Mouse (Mus musculus) G1E (cell line): ENCODE results near the gene Syvn1.

Experiments
- CTCF ChIP-seq: IDR thresholded peaks from 2 replicates; pipeline ENCODE4 v1.5.1; 2012; ENCODE audit warnings: low read depth, low read length, inconsistent platforms, mixed read lengths
- GATA1 ChIP-seq: IDR thresholded peaks from 2 replicates; pipeline ENCODE4 v1.6.1; 2012; ENCODE audit warnings: borderline replicate concordance, low read length, inconsistent platforms, mixed read lengths
- POLR2AphosphoS5 ChIP-seq: IDR thresholded peaks from 2 replicates; pipeline ENCODE4 v1.6.1; 2012; ENCODE audit warnings: low read depth, low read length, inconsistent platforms; ENCODE audit not compliant: insufficient replicate concordance
- TAL1 ChIP-seq: conservative IDR thresholded peaks from 2 replicates; pipeline ENCODE4 v1.6.1; 2012; ENCODE audit warnings: low read depth, low read length, inconsistent platforms, mixed read lengths

DNA sequence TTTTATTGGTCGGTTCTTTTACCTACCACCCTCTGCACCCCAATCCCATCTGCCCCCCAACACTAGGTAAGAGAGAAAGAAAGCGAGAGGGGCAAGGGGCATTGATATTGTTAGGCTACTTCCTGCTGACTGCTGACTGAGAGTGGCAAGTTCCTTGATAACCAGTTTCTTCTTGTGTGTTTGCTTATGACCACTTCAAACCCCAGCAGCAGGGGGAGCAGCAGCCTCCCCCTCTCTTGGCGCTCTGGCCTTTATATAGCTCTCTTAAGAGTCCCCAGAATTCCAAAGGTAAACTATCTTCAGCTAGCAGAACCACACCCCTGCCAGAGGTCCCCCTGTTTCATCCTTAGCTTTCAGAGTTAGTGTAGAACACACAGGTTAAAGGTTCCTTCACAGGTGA, 26.1 kb upstream of the Syvn1 start:
- TF ChIP-seq CTCF (no peak), POLR2AphosphoS5 (no peak), GATA1 (no peak), TAL1 (no peak)
